In genomic region chr9:115301002-115301579, GRCm38 (mm10) we compare ENCODE assay signal across 18 mouse cellular contexts. TPM values are rescaled to one million over a fixed set of nuclear protein-coding genes. Genes with fewer than 3 reads are reported as not detected.
DNase-seq lines count a peak whose midpoint lies in the region; ATAC-seq and TF ChIP-seq lines count a peak whose summit lies in the region.
"Had no signal": no experiment of that assay in that cellular context is flagged by ENCODE, and none has a peak within 500 bp of the region (broad histone marks: within the 10 kb centered on the region; RNA-seq: fewer than 3 reads in every experiment).

No protein-coding gene starts in this region.

- no peaks in the 10 kb centered on the region for H3K9me3 ChIP-seq in G1E (replicated peaks)
- no peaks in the 10 kb centered on the region for H3K9me3 ChIP-seq in liver, embryonic 13.5 days (replicated peaks)
- H3K9me3 ChIP-seq: embryonic facial prominence, embryonic 15.5 days; neural tube, embryonic 12.5 days had no signal

- peak overlapping the region; percentile 25; the same call in 1 of the 2 replicates for H3K4me2 ChIP-seq in liver, embryonic 13.5 days
- H3K4me2 ChIP-seq: embryonic facial prominence, embryonic 15.5 days; neural tube, embryonic 12.5 days had no signal

- peak; percentile 65 for DNase-seq in 416B (ENCODE audit: low read depth)
- DNase-seq in G1E (ENCODE audit: low spot score), result no peak
- peak; percentile 28 for DNase-seq in liver, embryonic 13.5 days
- no peak for DNase-seq in cerebellum, adult 11-12 months
- DNase-seq in thymus, postnatal 14 days, result no peak
- no peak for DNase-seq in urinary bladder, adult 2 months (ENCODE audit: low spot score)
- DNase-seq in embryo, embryonic 9.5 days (ENCODE audit: extremely low spot score), result no peak
- DNase-seq: adrenal gland, postnatal 36 days; cerebellum, postnatal 14 days; gastrocnemius, postnatal 14 days; right cerebral cortex, postnatal 4 days had no signal

- peaks cover 37% of the 10 kb centered on the region for H3K4me1 ChIP-seq in G1E (ENCODE audit: insufficient read depth, low read depth, low read length)
- peaks cover 74% of the 10 kb centered on the region for H3K4me1 ChIP-seq in liver, embryonic 13.5 days (replicated peaks)

- 0 out of 2 replicates have a peak overlapping the region, but pooled peaks have one; percentile 19 for H3K9ac ChIP-seq in liver, embryonic 13.5 days
- H3K9ac ChIP-seq: embryonic facial prominence, embryonic 15.5 days; neural tube, embryonic 12.5 days had no signal

- H3K27ac ChIP-seq in liver, embryonic 13.5 days, result peak overlapping the region; percentile 21; the same call in 1 of the 2 replicates
- H3K27ac ChIP-seq: embryonic facial prominence, embryonic 15.5 days; hindbrain, postnatal 0 days; layer of hippocampus, adult 2 months; macrophage; neural tube, embryonic 12.5 days had no signal

- H3K27me3 ChIP-seq in G1E (ENCODE audit: insufficient read depth, low read length), result no peaks in the 10 kb centered on the region
- no peaks in the 10 kb centered on the region for H3K27me3 ChIP-seq in liver, embryonic 13.5 days
- H3K27me3 ChIP-seq: embryonic facial prominence, embryonic 15.5 days; neural tube, embryonic 12.5 days had no signal

- no peak for TF ChIP-seq CTCF in G1E (IDR thresholded peaks at IDR 0.05; ENCODE audit: low read depth, low read length)

- 37% methylated on average over 6 of the region's 6 CpGs for WGBS in liver, embryonic 13.5 days (ENCODE audit: insufficient replicate concordance)

- H3K4me3 ChIP-seq in G1E (ENCODE audit: low read depth, low read length), result peak overlapping the region; percentile 52; the same call in 1 of the 2 replicates
- H3K4me3 ChIP-seq in liver, embryonic 13.5 days (replicated peaks), result no peak overlapping the region
- H3K4me3 ChIP-seq: embryonic facial prominence, embryonic 15.5 days; layer of hippocampus, adult 2 months; neural tube, embryonic 12.5 days had no signal

- ATAC-seq in G1E (ENCODE audit: extremely low read depth, insufficient number of reproducible peaks, low FRiP score, poor library complexity, severe bottlenecking), result peak; percentile 65
- ATAC-seq in granulocyte monocyte progenitor cell, adult 5-6 weeks (replicated peaks; ENCODE audit: poor library complexity, severe bottlenecking), result peak; percentile 31; the same call in 1 of the 2 replicates
- peak; percentile 79 for ATAC-seq in liver, embryonic 13.5 days (ENCODE audit: low read depth)
- ATAC-seq: activated CD4-positive, CD25-positive, alpha-beta regulatory T cell, adult 4 months; hindbrain, postnatal 0 days had no signal

- peaks cover 37% of the 10 kb centered on the region for H3K36me3 ChIP-seq in G1E (replicated peaks)
- H3K36me3 ChIP-seq in liver, embryonic 13.5 days, result no peaks in the 10 kb centered on the region
- H3K36me3 ChIP-seq: embryonic facial prominence, embryonic 15.5 days had no signal

RNA-seq across cellular contexts. Expression of gene Stt3b, which starts 9.1 kb away (rescaled TPM):
- 95.9 and 98.2 TPM in 2 replicates for total RNA-seq in G1E (2014; fragmentation: Nextera tagmentation)
- total RNA-seq in G1E (2017), result 65.4 and 67.8 TPM in 2 replicates
- 26.0 and 35.0 TPM in 2 replicates for polyA plus RNA-seq in G1E (2012)
- 91.1 and 97.6 TPM in 2 replicates for total RNA-seq in granulocyte monocyte progenitor cell, adult 5-6 weeks (2014; fragmentation: Nextera tagmentation)
- 127 and 130 TPM in 2 replicates for total RNA-seq in granulocyte monocyte progenitor cell, adult 5-6 weeks (2017)
- 62.4 and 72.7 TPM in 2 replicates for polyA plus RNA-seq in liver, embryonic 13.5 days (2015; fragmentation: Nextera tagmentation; extraction: Ambion mirVana)
- polyA plus RNA-seq in urinary bladder, adult 2 months (2012; rRNA removed), result 65.7 and 75.4 TPM in 2 replicates

Comparison
In these comparisons a context has a peak if more than half of its experiments do, and no peak if none do; other contexts are left out.
1. DNase-seq: peak in 416B (single experiment) and liver, embryonic 13.5 days (single experiment); none in G1E (single experiment), cerebellum, adult 11-12 months (single experiment), thymus, postnatal 14 days (single experiment), urinary bladder, adult 2 months (single experiment) and embryo, embryonic 9.5 days (single experiment).
2. Peak in every context shown above with its lines, with median percentiles within 50 percentile points of each other: ATAC-seq.